Mouse (Mus musculus) intestine, embryonic 16.5 days (tissue): ENCODE measurements around the gene Bet1. TPM values are rescaled to one million over a fixed set of nuclear protein-coding genes. Genes with fewer than 3 reads are reported as not detected.
A peak's percentile ranks its signal among the peaks of the same experiment; 100 is the strongest.

Experiments
- ATAC-seq: fragments of 200-750 bp; cut with Nextera tagmentation; 2 replicates; pipeline ENCODE4 v1.8.0; 2017; ENCODE audit warnings: moderate TSS enrichment, moderate library complexity
- H3K27ac ChIP-seq: fragments of 300-500 bp; sonication (generic); 2 replicates; pipeline ENCODE4 v1.5.1; 2014; ENCODE audit warnings: mild to moderate bottlenecking, low read length
- H3K27me3 ChIP-seq: fragments of 300-500 bp; sonication (generic); replicated peaks from 2 replicates; pipeline ENCODE4 v1.6.1; 2014; ENCODE audit warnings: low read length, control low read depth, mixed read lengths; ENCODE audit not compliant: control insufficient read depth, insufficient read depth
- H3K36me3 ChIP-seq: fragments of 300-500 bp; sonication (generic); 2 replicates; pipeline ENCODE4 v1.6.1; 2014; ENCODE audit warnings: low read length, control low read depth; ENCODE audit not compliant: control insufficient read depth, insufficient read depth
- H3K4me1 ChIP-seq: fragments of 300-500 bp; sonication (generic); 2 replicates; pipeline ENCODE4 v1.6.1; 2014; ENCODE audit warnings: low read length, control low read depth, mixed read lengths; ENCODE audit not compliant: control insufficient read depth, insufficient read depth
- H3K4me2 ChIP-seq: fragments of 300-500 bp; sonication (generic); 2 replicates; pipeline ENCODE4 v1.6.1; 2014; ENCODE audit warnings: low read depth, low read length, control low read depth
- H3K4me3 ChIP-seq: fragments of 300-500 bp; sonication (generic); 2 replicates; pipeline ENCODE4 v1.5.1; 2014; ENCODE audit warnings: mild to moderate bottlenecking, low read length
- H3K9ac ChIP-seq: fragments of 300-500 bp; sonication (generic); 2 replicates; pipeline ENCODE4 v1.6.1; 2014; ENCODE audit warnings: low read depth, low read length
- H3K9me3 ChIP-seq: fragments of 300-500 bp; sonication (generic); 2 replicates; pipeline ENCODE4 v1.6.1; 2016; ENCODE audit warnings: low read length, control low read depth; ENCODE audit not compliant: control insufficient read depth
- WGBS: fragments of 180-500 bp; shearing (Covaris S2); extraction: QIAGEN DNeasy Blood & Tissue Kit; methylation state at CpG from one replicate; pipeline ENCODE4 v1.1.7; 2014; 5-methylcytosine and 5-hydroxymethylcytosine counted together
- polyA plus RNA-seq: library from polyadenylated mRNA; unstranded; fragments of >200 nt; fragmentation: Nextera tagmentation; extraction: Ambion mirVana; gene quantifications from 2 replicates; pipeline ENCODE4 v1.2.1, GENCODE M21; 2015

Gene Bet1
- polyA plus RNA-seq, 1 experiment from 2014 or later = 70.6 TPM

GRCm38 (mm10) chr6:4041821-4042220, 45.0 kb downstream of the Bet1 start:
- ATAC-seq = peak; percentile 64
- Histone ChIP-seq H3K4me3 (no peak overlapping the region), H3K4me1 (no peaks in the 10 kb centered on the region), H3K9me3 (no peaks in the 10 kb centered on the region), H3K4me2 (no peak overlapping the region), H3K27me3 (no peaks in the 10 kb centered on the region), H3K36me3 (no peaks in the 10 kb centered on the region), H3K9ac (no peak overlapping the region), H3K27ac (no peak overlapping the region)
- WGBS = 53% methylated on average over 1 of the region's 1 CpGs

DNA sequence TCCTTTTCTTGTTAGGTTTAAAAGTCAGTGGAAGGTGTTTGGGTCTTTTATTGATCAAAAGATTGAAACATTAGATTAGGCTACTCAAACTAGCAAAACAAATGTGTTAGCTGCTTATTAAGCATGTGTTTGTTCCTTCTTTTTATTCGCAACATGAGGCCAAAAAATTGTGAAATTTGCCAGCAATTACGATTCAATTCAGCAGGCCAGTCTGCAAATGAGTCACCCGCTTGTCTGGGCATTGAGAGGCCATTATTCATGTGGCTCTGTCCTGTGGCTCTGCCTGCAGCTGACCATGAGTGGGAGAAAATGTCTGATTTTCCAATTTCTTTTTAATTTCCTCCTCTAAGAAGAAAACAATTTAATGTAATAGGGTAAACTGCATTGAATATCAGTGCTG, 55.8 kb downstream of the Bet1 start:
- Histone ChIP-seq H3K4me2 (no peak overlapping the region), H3K36me3 (no peaks in the 10 kb centered on the region), H3K27ac (no peak overlapping the region), H3K4me1 (no peaks in the 10 kb centered on the region), H3K9ac (no peak overlapping the region), H3K4me3 (no peak overlapping the region), H3K9me3 (no peaks in the 10 kb centered on the region), H3K27me3 (no peaks in the 10 kb centered on the region)
- no peak for ATAC-seq
- 80% methylated on average over 3 of the region's 3 CpGs for WGBS

Other genes with a start within 250 kb of the Bet1 start
- 13.8 and 15.5 TPM in 2 replicates for gene Tfpi2, start 98.1 kb downstream of the Bet1 start, polyA plus RNA-seq
- 0.15 TPM in 1 of 2 replicates, not detected in the other for gene Gngt1, start 93.2 kb downstream of the Bet1 start, polyA plus RNA-seq
- gene Gng11, start 83.1 kb downstream of the Bet1 start, polyA plus RNA-seq = 74.0 and 78.3 TPM in 2 replicates